Mouse (Mus musculus): Measurements from ENCODE around the gene Sec14l1.

GRCm38 (mm10) chr11:117154088-117154815 is 39.3 kb downstream of the Sec14l1 start:
- TF ChIP-seq CTCF (IDR thresholded peaks at IDR 0.05; ENCODE audit: control insufficient read depth, insufficient read depth, low read length) (no peak), POLR2A (IDR thresholded peaks at IDR 0.05; ENCODE audit: borderline replicate concordance, control insufficient read depth, low read depth, low read length) (no peak)
